Mouse (Mus musculus): ENCODE results near the gene Erg28. TPM values are rescaled to one million over a fixed set of nuclear protein-coding genes. Genes with fewer than 3 reads are reported as not detected.

The Erg28 gene
- total and polyA plus RNA-seq, 2 experiments from 2014 or later, result 79.8 to 105 TPM

GRCm38 (mm10) chr12:85859511-85860189 is 35.3 kb upstream of the Erg28 start:
- no peak overlapping the region for H3K9ac ChIP-seq (replicated peaks; ENCODE audit: low read length)
- no peak for TF ChIP-seq CTCF (IDR thresholded peaks at IDR 0.05; ENCODE audit: low read depth)
- peak; percentile 17 for DNase-seq (ENCODE audit: low spot score)

GRCm38 (mm10) chr12:85859111-85859510 is 34.8 kb upstream of the Erg28 start:
- no peaks in the 10 kb centered on the region for H3K36me3 ChIP-seq (ENCODE audit: insufficient read depth, low read length)
- no peak for ATAC-seq
- no peak for TF ChIP-seq CTCF (IDR thresholded peaks at IDR 0.05; ENCODE audit: low read depth)
- no peak overlapping the region for H3K4me2 ChIP-seq (ENCODE audit: low read depth, low read length)
- no peaks in the 10 kb centered on the region for H3K27me3 ChIP-seq (ENCODE audit: insufficient read depth, low read length)
- peaks cover 6% of the 10 kb centered on the region; the same call in 1 of the 2 replicates for H3K4me1 ChIP-seq (ENCODE audit: insufficient read depth, low read length)
- H3K9ac ChIP-seq (replicated peaks; ENCODE audit: low read length), result no peak overlapping the region
- no peak overlapping the region for H3K27ac ChIP-seq
- 44% methylated on average over 3 of the region's 3 CpGs for WGBS
- no peak overlapping the region for H3K4me3 ChIP-seq (ENCODE audit: low read length)
- DNase-seq (ENCODE audit: low spot score), result no peak
- no peaks in the 10 kb centered on the region for H3K9me3 ChIP-seq (ENCODE audit: low read length)

More at GRCm38 (mm10) chr12:85859511-85860189, 35.3 kb upstream of the Erg28 start:
- Histone ChIP-seq H3K27ac (no peak overlapping the region), H3K27me3 (ENCODE audit: insufficient read depth, low read length) (no peaks in the 10 kb centered on the region), H3K36me3 (ENCODE audit: insufficient read depth, low read length) (no peaks in the 10 kb centered on the region), H3K9me3 (ENCODE audit: low read length) (no peaks in the 10 kb centered on the region), H3K4me3 (ENCODE audit: low read length) (no peak overlapping the region), H3K4me2 (ENCODE audit: low read depth, low read length) (no peak overlapping the region), H3K4me1 (ENCODE audit: insufficient read depth, low read length) (peaks cover 6% of the 10 kb centered on the region; the same call in 1 of the 2 replicates)
- ATAC-seq, result no peak
- 40% methylated on average over 3 of the region's 3 CpGs for WGBS

- Histone ChIP-seq H3K27ac (no peak overlapping the region), H3K27me3 (ENCODE audit: insufficient read depth, low read length) (no peaks in the 10 kb centered on the region), H3K36me3 (ENCODE audit: insufficient read depth, low read length) (no peaks in the 10 kb centered on the region), H3K9me3 (ENCODE audit: low read length) (no peaks in the 10 kb centered on the region), H3K4me2 (ENCODE audit: low read depth, low read length) (no peak overlapping the region), H3K4me1 (ENCODE audit: insufficient read depth, low read length) (no peaks in the 10 kb centered on the region), H3K4me3 (ENCODE audit: low read length) (no peak overlapping the region), H3K9ac (replicated peaks; ENCODE audit: low read length) (no peak overlapping the region)
- TF ChIP-seq CTCF (IDR thresholded peaks at IDR 0.05; ENCODE audit: low read depth), result no peak
- WGBS, result 93% methylated on average over 7 of the region's 7 CpGs
- no peak for ATAC-seq
- DNase-seq (ENCODE audit: low spot score), result no peak
Measured at GRCm38 (mm10) chr12:85857300-85857699, 33.0 kb upstream of the Erg28 start.

- H3K4me1 ChIP-seq (ENCODE audit: insufficient read depth, low read length), result no peaks in the 10 kb centered on the region
- no peak overlapping the region for H3K9ac ChIP-seq (replicated peaks; ENCODE audit: low read length)
- 80% methylated on average over 1 of the region's 1 CpGs for WGBS
- no peak for TF ChIP-seq CTCF (IDR thresholded peaks at IDR 0.05; ENCODE audit: low read depth)
- no peak overlapping the region for H3K4me3 ChIP-seq (ENCODE audit: low read length)
- no peak overlapping the region for H3K4me2 ChIP-seq (ENCODE audit: low read depth, low read length)
- DNase-seq (ENCODE audit: low spot score), result no peak
- H3K27ac ChIP-seq, result no peak overlapping the region
- no peaks in the 10 kb centered on the region for H3K27me3 ChIP-seq (ENCODE audit: insufficient read depth, low read length)
- no peaks in the 10 kb centered on the region for H3K36me3 ChIP-seq (ENCODE audit: insufficient read depth, low read length)
- no peak for ATAC-seq
- no peaks in the 10 kb centered on the region for H3K9me3 ChIP-seq (ENCODE audit: low read length)
Measured at GRCm38 (mm10) chr12:85854271-85854670, 29.9 kb upstream of the Erg28 start.

- H3K9ac ChIP-seq (replicated peaks; ENCODE audit: low read length), result no peak overlapping the region
- H3K4me3 ChIP-seq (ENCODE audit: low read length), result no peak overlapping the region
- H3K9me3 ChIP-seq (ENCODE audit: low read length), result no peaks in the 10 kb centered on the region
- 89% methylated on average over 4 of the region's 4 CpGs for WGBS
- DNase-seq (ENCODE audit: low spot score) (no peak), ATAC-seq (no peak)
- no peaks in the 10 kb centered on the region for H3K36me3 ChIP-seq (ENCODE audit: insufficient read depth, low read length)
- H3K27me3 ChIP-seq (ENCODE audit: insufficient read depth, low read length), result no peaks in the 10 kb centered on the region
- no peak for TF ChIP-seq CTCF (IDR thresholded peaks at IDR 0.05; ENCODE audit: low read depth)
- no peaks in the 10 kb centered on the region for H3K4me1 ChIP-seq (ENCODE audit: insufficient read depth, low read length)
- H3K27ac ChIP-seq, result no peak overlapping the region
- H3K4me2 ChIP-seq (ENCODE audit: low read depth, low read length), result no peak overlapping the region
Measured at GRCm38 (mm10) chr12:85853836-85854235, 29.5 kb upstream of the Erg28 start.

- Histone ChIP-seq H3K36me3 (ENCODE audit: insufficient read depth, low read length) (no peaks in the 10 kb centered on the region; the same call in 1 of the 2 replicates), H3K9me3 (ENCODE audit: low read length) (no peaks in the 10 kb centered on the region), H3K27ac (no peak overlapping the region), H3K9ac (replicated peaks; ENCODE audit: low read length) (no peak overlapping the region), H3K27me3 (ENCODE audit: insufficient read depth, low read length) (no peaks in the 10 kb centered on the region), H3K4me1 (ENCODE audit: insufficient read depth, low read length) (no peaks in the 10 kb centered on the region), H3K4me2 (ENCODE audit: low read depth, low read length) (no peak overlapping the region), H3K4me3 (ENCODE audit: low read length) (no peak overlapping the region)
- no peak for TF ChIP-seq CTCF (IDR thresholded peaks at IDR 0.05; ENCODE audit: low read depth)
- 89% methylated on average over 8 of the region's 8 CpGs for WGBS
- ATAC-seq (no peak), DNase-seq (ENCODE audit: low spot score) (no peak)
Measured at GRCm38 (mm10) chr12:85850661-85851060, 26.3 kb upstream of the Erg28 start.

Data from hindbrain, postnatal 0 days (tissue).